Mouse (Mus musculus): ENCODE measurements around the gene Nckap5.

DNA sequence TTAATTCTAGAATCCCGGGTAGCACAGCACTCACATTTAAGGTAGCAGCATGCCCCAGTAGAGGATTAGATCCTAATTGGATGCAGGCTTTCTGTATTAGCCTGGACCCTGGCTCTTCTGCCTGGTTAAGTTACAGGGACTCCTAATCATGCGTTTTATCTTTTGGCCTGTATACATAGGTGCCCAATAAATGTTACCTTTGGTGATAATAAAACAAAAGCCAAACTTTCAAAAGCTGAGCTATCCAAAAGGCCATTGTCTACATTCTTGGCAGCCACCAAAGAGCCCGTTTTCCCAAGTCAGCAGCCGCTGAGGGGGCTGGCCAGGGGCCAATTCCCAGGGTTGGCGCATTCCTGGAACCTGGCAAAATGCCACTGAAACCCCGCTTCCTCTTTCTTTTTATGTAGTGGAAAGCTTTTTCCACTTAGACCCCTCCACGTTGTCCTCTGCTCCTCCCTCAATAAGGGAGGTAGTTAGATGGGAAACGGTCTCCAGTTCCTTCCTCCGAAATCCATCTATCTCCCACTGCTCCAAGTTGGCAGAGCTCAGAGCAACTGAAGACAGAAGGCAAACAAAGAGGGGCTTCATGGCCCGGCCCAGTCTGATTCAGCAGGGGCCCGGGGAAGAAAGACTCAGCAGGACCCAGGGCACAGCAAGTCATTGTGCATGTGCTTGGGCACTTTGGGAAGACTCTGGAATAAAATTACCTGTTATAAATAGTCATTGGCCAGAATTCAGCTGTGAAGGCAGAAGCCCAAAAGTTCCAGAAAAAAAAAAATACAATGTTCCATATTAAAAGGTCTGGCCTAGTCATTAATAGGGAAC lies 146.8 kb downstream of the Nckap5 start:
- TF ChIP-seq CTCF (IDR thresholded peaks at IDR 0.05; ENCODE audit: low read depth): no peak
- TF ChIP-seq EP300 (IDR thresholded peaks at IDR 0.05; ENCODE audit: low read depth): no peak

All from liver, postnatal 0 days (tissue).